Mouse (Mus musculus): ENCODE measurements around the gene Pdzd2. TPM values are rescaled to one million over a fixed set of nuclear protein-coding genes. Genes with fewer than 3 reads are reported as not detected.

The Pdzd2 gene
- polyA plus RNA-seq, 1 experiment, result 1.1 TPM

DNA sequence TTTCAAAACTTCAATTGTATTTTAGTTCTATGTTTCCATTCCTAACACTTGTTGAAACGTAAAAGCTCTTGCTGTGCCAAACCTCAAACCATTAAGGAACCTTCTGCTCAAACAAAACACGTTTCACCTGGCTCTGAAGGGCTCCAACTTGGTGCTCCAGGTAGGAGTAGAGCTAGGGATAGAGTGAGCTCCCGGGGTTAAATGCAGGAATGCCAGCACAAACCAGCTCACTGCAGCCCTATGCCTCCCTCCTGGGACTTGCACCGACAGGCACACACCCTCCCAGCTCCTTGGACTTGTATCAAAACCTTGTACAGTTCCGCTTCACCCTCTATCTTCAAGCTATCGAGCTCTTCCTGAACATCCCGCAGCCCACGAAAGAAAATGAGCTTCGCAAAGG is 189.3 kb downstream of the Pdzd2 start:
- peaks cover 19% of the 10 kb centered on the region for H3K4me1 ChIP-seq
- H3K36me3 ChIP-seq (replicated peaks; ENCODE audit: low read length), result no peaks in the 10 kb centered on the region
- no peaks in the 10 kb centered on the region for H3K9me3 ChIP-seq
- no peak overlapping the region for H3K4me3 ChIP-seq (replicated peaks)
- TF ChIP-seq FLI1 (IDR thresholded peaks at IDR 0.05; ENCODE audit: low read length) (no peak), GATA1 (IDR thresholded peaks at IDR 0.05; ENCODE audit: borderline replicate concordance, low read length) (no peak)
- peaks cover 28% of the 10 kb centered on the region for H3K27me3 ChIP-seq (replicated peaks)

DNA sequence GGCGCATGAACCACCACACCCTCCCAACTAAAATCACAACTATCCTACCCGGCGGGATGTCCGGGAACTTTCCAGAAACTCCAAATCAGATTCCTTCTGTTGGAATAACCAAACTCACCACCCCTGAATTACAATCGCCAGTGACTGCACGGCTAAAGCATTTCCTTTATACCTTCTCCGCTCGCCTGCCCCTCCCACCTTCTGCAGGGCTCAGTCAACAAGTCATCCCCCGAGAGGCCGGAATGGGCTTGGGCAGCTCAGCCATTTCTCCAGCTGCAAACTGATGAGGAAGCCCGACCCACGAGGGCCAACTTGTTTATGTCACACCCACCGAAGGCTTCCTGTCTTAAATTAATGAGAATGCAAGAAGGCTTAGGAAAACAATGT is 189.8 kb downstream of the Pdzd2 start:
- no peak for TF ChIP-seq GATA1 (IDR thresholded peaks at IDR 0.05; ENCODE audit: borderline replicate concordance, low read length)
- TF ChIP-seq FLI1 (IDR thresholded peaks at IDR 0.05; ENCODE audit: low read length), result no peak

GRCm38 (mm10) chr15:12549271-12549918 is 190.3 kb downstream of the Pdzd2 start:
- H3K36me3 ChIP-seq (replicated peaks; ENCODE audit: low read length), result no peaks in the 10 kb centered on the region
- H3K9me3 ChIP-seq, result no peaks in the 10 kb centered on the region
- no peak for TF ChIP-seq FLI1 (IDR thresholded peaks at IDR 0.05; ENCODE audit: low read length)
- H3K4me3 ChIP-seq (replicated peaks), result peak overlapping the region; percentile 90
- H3K4me1 ChIP-seq, result peaks cover 19% of the 10 kb centered on the region
- H3K27me3 ChIP-seq (replicated peaks), result peaks cover 37% of the 10 kb centered on the region

More for the DNA sequence above, 189.8 kb downstream of the Pdzd2 start:
- H3K9me3 ChIP-seq, result no peaks in the 10 kb centered on the region
- peaks cover 19% of the 10 kb centered on the region for H3K4me1 ChIP-seq
- no peaks in the 10 kb centered on the region for H3K36me3 ChIP-seq (replicated peaks; ENCODE audit: low read length)
- peaks cover 33% of the 10 kb centered on the region for H3K27me3 ChIP-seq (replicated peaks)
- H3K4me3 ChIP-seq (replicated peaks), result peak overlapping the region; percentile 90

DNA sequence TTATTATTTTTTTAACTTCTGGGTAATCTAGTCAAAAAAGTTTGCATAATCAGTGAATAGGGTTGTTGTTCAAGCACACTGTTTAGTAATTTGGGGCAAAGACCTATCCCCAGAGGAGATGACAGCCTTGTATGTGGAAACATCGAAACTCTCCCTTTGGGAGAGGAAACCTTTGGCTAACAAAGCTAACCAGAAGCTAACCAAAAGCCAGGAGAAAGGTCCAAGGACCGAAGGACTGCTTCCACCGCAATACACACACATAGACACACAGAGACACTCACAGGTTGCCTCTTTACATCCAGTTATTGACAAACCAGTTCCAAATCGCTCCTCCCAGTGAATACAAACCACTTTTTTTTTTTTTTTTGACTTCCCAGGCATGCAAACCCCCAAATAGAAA is 191.0 kb downstream of the Pdzd2 start:
- Histone ChIP-seq H3K9me3 (no peaks in the 10 kb centered on the region), H3K36me3 (replicated peaks; ENCODE audit: low read length) (no peaks in the 10 kb centered on the region), H3K4me3 (replicated peaks) (peak overlapping the region; percentile 90), H3K4me1 (peaks cover 19% of the 10 kb centered on the region), H3K27me3 (replicated peaks) (peaks cover 40% of the 10 kb centered on the region)
- no peak for TF ChIP-seq GATA1 (IDR thresholded peaks at IDR 0.05; ENCODE audit: borderline replicate concordance, low read length)
- TF ChIP-seq FLI1 (IDR thresholded peaks at IDR 0.05; ENCODE audit: low read length), result no peak

DNA sequence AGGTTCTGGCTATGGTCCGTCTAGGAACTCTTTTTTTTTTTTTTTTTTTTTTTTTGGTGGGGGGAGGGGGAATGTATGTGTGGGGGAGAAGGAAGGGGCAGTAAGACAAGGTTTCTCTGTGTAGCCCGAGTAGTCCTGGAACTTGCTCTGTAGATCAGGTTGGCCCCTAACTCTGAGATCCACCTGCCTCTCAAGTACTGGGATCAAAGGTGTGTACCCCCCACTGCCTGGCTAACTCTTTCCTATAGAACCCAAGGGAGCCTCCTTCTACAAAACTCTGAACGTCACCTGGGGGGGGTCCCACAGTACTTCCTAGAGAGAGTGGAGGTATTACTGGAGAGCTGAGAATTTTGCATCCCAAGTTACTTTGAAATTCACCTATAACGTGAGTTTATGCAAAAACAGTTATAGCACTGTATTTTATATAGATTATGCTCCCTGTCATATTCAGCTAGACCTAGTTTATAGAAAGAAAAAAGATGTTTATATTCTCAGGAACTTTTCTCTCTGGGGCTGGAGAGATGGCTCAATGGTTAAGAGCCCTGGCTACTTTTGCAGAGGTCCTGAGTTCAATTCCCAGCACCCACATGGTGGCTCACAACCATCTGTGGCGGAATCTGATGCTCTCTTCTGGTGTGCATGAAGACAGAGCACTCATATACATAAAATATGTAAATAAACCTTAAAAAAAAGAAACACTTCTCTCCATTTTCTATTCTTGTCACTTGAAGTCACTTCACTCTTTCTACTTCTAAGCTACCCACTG is 191.9 kb downstream of the Pdzd2 start:
- Histone ChIP-seq H3K4me1 (peaks cover 19% of the 10 kb centered on the region), H3K9me3 (no peaks in the 10 kb centered on the region), H3K27me3 (replicated peaks) (peaks cover 41% of the 10 kb centered on the region), H3K36me3 (replicated peaks; ENCODE audit: low read length) (no peaks in the 10 kb centered on the region), H3K4me3 (replicated peaks) (no peak overlapping the region)
- TF ChIP-seq GATA1 (IDR thresholded peaks at IDR 0.05; ENCODE audit: borderline replicate concordance, low read length) (no peak), FLI1 (IDR thresholded peaks at IDR 0.05; ENCODE audit: low read length) (no peak)

- TF ChIP-seq GATA1 (IDR thresholded peaks at IDR 0.05; ENCODE audit: borderline replicate concordance, low read length), result no peak
- no peak for TF ChIP-seq FLI1 (IDR thresholded peaks at IDR 0.05; ENCODE audit: low read length)
- H3K36me3 ChIP-seq (replicated peaks; ENCODE audit: low read length), result no peaks in the 10 kb centered on the region
- H3K4me1 ChIP-seq, result peaks cover 19% of the 10 kb centered on the region
- peaks cover 39% of the 10 kb centered on the region for H3K27me3 ChIP-seq (replicated peaks)
- no peaks in the 10 kb centered on the region for H3K9me3 ChIP-seq
- no peak overlapping the region for H3K4me3 ChIP-seq (replicated peaks)
These were observed 192.9 kb downstream of the Pdzd2 start for GRCm38 (mm10) chr15:12546781-12547180.

DNA sequence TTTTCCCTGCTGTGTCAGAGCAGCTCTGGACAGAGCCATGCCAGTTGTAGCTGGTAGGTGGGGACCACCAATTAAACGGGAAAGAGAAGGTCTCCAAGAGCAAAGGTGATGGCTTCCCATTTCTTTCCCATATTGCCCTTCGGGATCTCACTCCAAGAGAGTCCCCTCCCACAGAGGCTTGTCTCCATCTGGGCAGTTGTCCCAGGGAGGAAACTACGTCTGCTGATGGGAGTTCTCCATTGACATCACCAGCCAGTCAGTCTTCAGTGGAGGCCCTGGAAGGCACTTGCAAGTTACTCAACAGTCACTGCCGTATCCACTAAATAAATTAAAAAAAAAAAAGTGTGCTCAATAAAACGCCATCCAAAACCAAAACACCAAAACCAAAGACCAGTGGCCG is 194.1 kb downstream of the Pdzd2 start:
- H3K9me3 ChIP-seq, result no peaks in the 10 kb centered on the region
- H3K4me3 ChIP-seq (replicated peaks), result no peak overlapping the region
- H3K36me3 ChIP-seq (replicated peaks; ENCODE audit: low read length), result no peaks in the 10 kb centered on the region
- TF ChIP-seq FLI1 (IDR thresholded peaks at IDR 0.05; ENCODE audit: low read length), result no peak
- TF ChIP-seq GATA1 (IDR thresholded peaks at IDR 0.05; ENCODE audit: borderline replicate concordance, low read length), result no peak
- peaks cover 44% of the 10 kb centered on the region for H3K27me3 ChIP-seq (replicated peaks)
- peaks cover 19% of the 10 kb centered on the region for H3K4me1 ChIP-seq

DNA sequence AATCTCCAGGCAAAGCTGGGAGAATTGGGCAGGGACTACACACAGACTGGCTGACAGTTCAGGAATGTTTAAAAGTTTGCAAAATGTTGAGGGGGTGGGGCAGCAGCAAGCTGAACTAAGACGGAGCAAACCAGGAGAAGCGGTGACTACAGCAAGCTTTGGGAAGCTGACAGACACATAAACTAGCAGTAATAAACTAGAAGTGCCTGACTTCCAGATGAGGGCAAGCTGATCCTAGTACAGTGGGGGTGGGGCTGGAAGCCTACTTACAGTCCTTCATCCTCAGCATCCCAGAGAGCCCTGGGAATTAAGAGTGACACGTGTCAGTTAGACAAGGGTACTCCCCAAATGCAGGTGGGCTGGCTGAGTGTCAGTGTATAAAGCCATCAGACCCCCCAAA is 194.5 kb downstream of the Pdzd2 start:
- Histone ChIP-seq H3K9me3 (no peaks in the 10 kb centered on the region), H3K36me3 (replicated peaks; ENCODE audit: low read length) (no peaks in the 10 kb centered on the region), H3K4me3 (replicated peaks) (no peak overlapping the region), H3K4me1 (peaks cover 16% of the 10 kb centered on the region), H3K27me3 (replicated peaks) (peaks cover 40% of the 10 kb centered on the region)
- no peak for TF ChIP-seq FLI1 (IDR thresholded peaks at IDR 0.05; ENCODE audit: low read length)
- no peak for TF ChIP-seq GATA1 (IDR thresholded peaks at IDR 0.05; ENCODE audit: borderline replicate concordance, low read length)

GRCm38 (mm10) chr15:12543686-12544325 is 195.9 kb downstream of the Pdzd2 start:
- TF ChIP-seq FLI1 (IDR thresholded peaks at IDR 0.05; ENCODE audit: low read length), result no peak
- no peak for TF ChIP-seq GATA1 (IDR thresholded peaks at IDR 0.05; ENCODE audit: borderline replicate concordance, low read length)
- Histone ChIP-seq H3K9me3 (no peaks in the 10 kb centered on the region), H3K27me3 (replicated peaks) (peaks cover 28% of the 10 kb centered on the region), H3K4me3 (replicated peaks) (no peak overlapping the region), H3K4me1 (peaks cover 2% of the 10 kb centered on the region), H3K36me3 (replicated peaks; ENCODE audit: low read length) (no peaks in the 10 kb centered on the region)

GRCm38 (mm10) chr15:12542316-12542715 is 197.4 kb downstream of the Pdzd2 start:
- H3K27me3 ChIP-seq (replicated peaks), result peaks cover 26% of the 10 kb centered on the region
- no peaks in the 10 kb centered on the region for H3K9me3 ChIP-seq
- no peaks in the 10 kb centered on the region for H3K36me3 ChIP-seq (replicated peaks; ENCODE audit: low read length)
- no peaks in the 10 kb centered on the region for H3K4me1 ChIP-seq
- TF ChIP-seq FLI1 (IDR thresholded peaks at IDR 0.05; ENCODE audit: low read length), result no peak
- no peak for TF ChIP-seq GATA1 (IDR thresholded peaks at IDR 0.05; ENCODE audit: borderline replicate concordance, low read length)
- no peak overlapping the region for H3K4me3 ChIP-seq (replicated peaks)

Measured in megakaryocyte, embryonic 14.5 days (primary cell).